Mouse (Mus musculus) liver, embryonic 13.5 days (tissue): ENCODE results near the gene Arid1b. TPM values are rescaled to one million over a fixed set of nuclear protein-coding genes. Genes with fewer than 3 reads are reported as not detected.

Source experiments
- ATAC-seq: fragments of 200-750 bp; cut with Nextera tagmentation; 2 replicates; pipeline ENCODE4 v1.8.0; 2017; ENCODE audit warnings: low read depth, mild to moderate bottlenecking, moderate number of reproducible peaks, moderate library complexity
- DNase-seq: peaks from one replicate; pipeline ENCODE4 v3.0.0; 2022
- H3K27ac ChIP-seq: fragments of 300-500 bp; sonication (generic); 2 replicates; pipeline ENCODE4 v1.5.1; 2015; ENCODE audit warnings: moderate library complexity, mild to moderate bottlenecking, inconsistent platforms
- H3K27me3 ChIP-seq: fragments of 300-500 bp; sonication (generic); 2 replicates; pipeline ENCODE4 v1.6.1; 2015; ENCODE audit warnings: mild to moderate bottlenecking, inconsistent platforms
- H3K36me3 ChIP-seq: fragments of 300-500 bp; sonication (generic); 2 replicates; pipeline ENCODE4 v1.6.1; 2015; ENCODE audit warnings: mild to moderate bottlenecking, inconsistent platforms
- H3K4me1 ChIP-seq: fragments of 300-500 bp; sonication (generic); replicated peaks from 2 replicates; pipeline ENCODE4 v1.6.1; 2015; ENCODE audit warnings: inconsistent platforms
- H3K4me2 ChIP-seq: fragments of 300-500 bp; sonication (generic); 2 replicates; pipeline ENCODE4 v1.6.1; 2015; ENCODE audit warnings: inconsistent platforms, mild to moderate bottlenecking, moderate library complexity
- H3K4me3 ChIP-seq: fragments of 300-500 bp; sonication (generic); replicated peaks from 2 replicates; pipeline ENCODE4 v1.5.1; 2015; ENCODE audit warnings: mild to moderate bottlenecking, inconsistent platforms
- H3K9ac ChIP-seq: fragments of 300-500 bp; sonication (generic); 2 replicates; pipeline ENCODE4 v1.6.1; 2015; ENCODE audit warnings: mild to moderate bottlenecking, inconsistent platforms
- H3K9me3 ChIP-seq: fragments of 300-500 bp; sonication (generic); replicated peaks from 2 replicates; pipeline ENCODE4 v1.6.1; 2016; ENCODE audit warnings: inconsistent platforms
- WGBS: fragments of 180-500 bp; shearing (Covaris S2); methylation state at CpG from one replicate; pipeline ENCODE4 v1.1.7; 2015; ENCODE audit not compliant: insufficient replicate concordance; 5-methylcytosine and 5-hydroxymethylcytosine counted together
- polyA plus RNA-seq: library from polyadenylated mRNA; unstranded; fragments of >200 nt; fragmentation: Nextera tagmentation; extraction: Ambion mirVana; gene quantifications from 2 replicates; pipeline ENCODE4 v1.2.1, GENCODE M21; 2015

Gene Arid1b
- polyA plus RNA-seq, 1 experiment from 2014 or later, result 2.0 TPM

- Histone ChIP-seq H3K9me3 (no peaks in the 10 kb centered on the region), H3K4me2 (no peak overlapping the region), H3K27me3 (no peaks in the 10 kb centered on the region), H3K4me1 (peaks cover 67% of the 10 kb centered on the region), H3K9ac (no peak overlapping the region), H3K27ac (no peak overlapping the region), H3K4me3 (no peak overlapping the region), H3K36me3 (no peaks in the 10 kb centered on the region)
- DNase-seq (no peak), ATAC-seq (no peak)
- 43% methylated on average over 5 of the region's 5 CpGs for WGBS
Measured at GRCm38 (mm10) chr17:5195397-5195796, 201.3 kb downstream of the Arid1b start.

- ATAC-seq, result no peak
- Histone ChIP-seq H3K27ac (no peak overlapping the region), H3K36me3 (no peaks in the 10 kb centered on the region)
Measured at GRCm38 (mm10) chr17:5196005-5196404, 201.9 kb downstream of the Arid1b start.

GRCm38 (mm10) chr17:5196508-5196907 is 202.4 kb downstream of the Arid1b start:
- WGBS, result 23% methylated on average over 6 of the region's 6 CpGs
- ATAC-seq (peak; percentile 60), DNase-seq (no peak)
- no peak overlapping the region for H3K4me2 ChIP-seq
- H3K27me3 ChIP-seq, result no peaks in the 10 kb centered on the region
- H3K9ac ChIP-seq, result no peak overlapping the region
- H3K27ac ChIP-seq, result no peak overlapping the region
- no peaks in the 10 kb centered on the region for H3K36me3 ChIP-seq
- H3K4me3 ChIP-seq, result no peak overlapping the region
- peaks cover 60% of the 10 kb centered on the region for H3K4me1 ChIP-seq
- no peaks in the 10 kb centered on the region for H3K9me3 ChIP-seq

More at GRCm38 (mm10) chr17:5196005-5196404, 201.9 kb downstream of the Arid1b start:
- Histone ChIP-seq H3K27me3 (no peaks in the 10 kb centered on the region), H3K9me3 (no peaks in the 10 kb centered on the region), H3K9ac (no peak overlapping the region), H3K4me2 (no peak overlapping the region), H3K4me1 (peaks cover 64% of the 10 kb centered on the region), H3K4me3 (no peak overlapping the region)
- 93% methylated on average over 10 of the region's 10 CpGs for WGBS
- DNase-seq, result no peak

GRCm38 (mm10) chr17:5197083-5197482 is 203.0 kb downstream of the Arid1b start:
- no peaks in the 10 kb centered on the region for H3K27me3 ChIP-seq
- ATAC-seq (no peak), DNase-seq (no peak)
- H3K4me1 ChIP-seq, result peaks cover 56% of the 10 kb centered on the region
- no peak overlapping the region for H3K9ac ChIP-seq
- 81% methylated on average over 2 of the region's 2 CpGs for WGBS
- no peak overlapping the region for H3K27ac ChIP-seq
- no peaks in the 10 kb centered on the region for H3K9me3 ChIP-seq
- no peak overlapping the region for H3K4me3 ChIP-seq
- H3K4me2 ChIP-seq, result no peak overlapping the region
- H3K36me3 ChIP-seq, result no peaks in the 10 kb centered on the region

GRCm38 (mm10) chr17:5197765-5198164 is 203.6 kb downstream of the Arid1b start:
- no peak for DNase-seq
- Histone ChIP-seq H3K36me3 (no peaks in the 10 kb centered on the region), H3K9ac (no peak overlapping the region), H3K4me1 (peaks cover 56% of the 10 kb centered on the region), H3K27me3 (no peaks in the 10 kb centered on the region), H3K4me3 (no peak overlapping the region), H3K4me2 (no peak overlapping the region), H3K9me3 (no peaks in the 10 kb centered on the region), H3K27ac (0 out of 2 replicates have a peak overlapping the region, but pooled peaks have one; percentile 39)
- ATAC-seq, result no peak
- WGBS, result 83% methylated on average over 3 of the region's 3 CpGs

- 69% methylated on average over 6 of the region's 6 CpGs for WGBS
- ATAC-seq, result no peak
- H3K36me3 ChIP-seq, result no peaks in the 10 kb centered on the region
- H3K9ac ChIP-seq, result no peak overlapping the region
- no peak overlapping the region for H3K4me2 ChIP-seq
- no peaks in the 10 kb centered on the region for H3K27me3 ChIP-seq
- DNase-seq, result no peak
- H3K9me3 ChIP-seq, result no peaks in the 10 kb centered on the region
- 0 out of 2 replicates have a peak overlapping the region, but pooled peaks have one; percentile 39 for H3K27ac ChIP-seq
- H3K4me1 ChIP-seq, result peaks cover 59% of the 10 kb centered on the region
- no peak overlapping the region for H3K4me3 ChIP-seq
Measured at GRCm38 (mm10) chr17:5198252-5198651, 204.1 kb downstream of the Arid1b start.

GRCm38 (mm10) chr17:5198811-5199210 is 204.7 kb downstream of the Arid1b start:
- H3K4me2 ChIP-seq, result no peak overlapping the region
- WGBS, result 76% methylated on average over 4 of the region's 4 CpGs
- DNase-seq (no peak), ATAC-seq (no peak)
- H3K4me3 ChIP-seq, result no peak overlapping the region
- no peak overlapping the region for H3K9ac ChIP-seq
- no peaks in the 10 kb centered on the region for H3K36me3 ChIP-seq
- no peaks in the 10 kb centered on the region for H3K27me3 ChIP-seq
- no peak overlapping the region for H3K27ac ChIP-seq
- peaks cover 62% of the 10 kb centered on the region for H3K4me1 ChIP-seq
- no peaks in the 10 kb centered on the region for H3K9me3 ChIP-seq

GRCm38 (mm10) chr17:5200638-5201037 is 206.5 kb downstream of the Arid1b start:
- Histone ChIP-seq H3K9ac (no peak overlapping the region), H3K4me1 (peaks cover 67% of the 10 kb centered on the region), H3K4me2 (no peak overlapping the region), H3K9me3 (no peaks in the 10 kb centered on the region), H3K27ac (no peak overlapping the region), H3K27me3 (no peaks in the 10 kb centered on the region), H3K36me3 (no peaks in the 10 kb centered on the region), H3K4me3 (no peak overlapping the region)
- 84% methylated on average over 6 of the region's 6 CpGs for WGBS
- ATAC-seq (no peak), DNase-seq (no peak)

GRCm38 (mm10) chr17:5201859-5202598 is 207.9 kb downstream of the Arid1b start:
- Histone ChIP-seq H3K9me3 (no peaks in the 10 kb centered on the region), H3K27me3 (no peaks in the 10 kb centered on the region), H3K4me2 (no peak overlapping the region), H3K36me3 (no peaks in the 10 kb centered on the region), H3K4me3 (no peak overlapping the region), H3K27ac (no peak overlapping the region), H3K9ac (no peak overlapping the region), H3K4me1 (peaks cover 58% of the 10 kb centered on the region)
- DNase-seq (no peak), ATAC-seq (peak; percentile 64)
- 62% methylated on average over 6 of the region's 6 CpGs for WGBS

- H3K9me3 ChIP-seq, result no peaks in the 10 kb centered on the region
- H3K9ac ChIP-seq, result no peak overlapping the region
- H3K36me3 ChIP-seq, result no peaks in the 10 kb centered on the region
- ATAC-seq, result no peak
- no peak overlapping the region for H3K27ac ChIP-seq
- no peak overlapping the region for H3K4me2 ChIP-seq
- no peak overlapping the region for H3K4me3 ChIP-seq
- 75% methylated on average over 5 of the region's 5 CpGs for whole genome bisulfite sequencing
- no peak for DNase-seq
- H3K4me1 ChIP-seq, result peaks cover 50% of the 10 kb centered on the region
- no peaks in the 10 kb centered on the region for H3K27me3 ChIP-seq
Measured at GRCm38 (mm10) chr17:5202756-5203155, 208.6 kb downstream of the Arid1b start.

GRCm38 (mm10) chr17:5203346-5204102 is 209.4 kb downstream of the Arid1b start:
- WGBS, result 82% methylated on average over 10 of the region's 10 CpGs
- no peak overlapping the region for H3K4me3 ChIP-seq
- H3K4me1 ChIP-seq, result peaks cover 43% of the 10 kb centered on the region
- DNase-seq, result no peak
- no peak overlapping the region for H3K4me2 ChIP-seq
- no peak for ATAC-seq
- no peaks in the 10 kb centered on the region for H3K36me3 ChIP-seq
- H3K9ac ChIP-seq, result no peak overlapping the region
- no peak overlapping the region for H3K27ac ChIP-seq
- no peaks in the 10 kb centered on the region for H3K9me3 ChIP-seq
- H3K27me3 ChIP-seq, result no peaks in the 10 kb centered on the region
